Mouse (Mus musculus): Measurements from ENCODE around the gene Gm13277.
"Not testable (repeated sequence)": the region's sequence is repeated elsewhere in the genome, so short reads cannot be mapped to it uniquely, and the experiment has no call there.

DNA sequence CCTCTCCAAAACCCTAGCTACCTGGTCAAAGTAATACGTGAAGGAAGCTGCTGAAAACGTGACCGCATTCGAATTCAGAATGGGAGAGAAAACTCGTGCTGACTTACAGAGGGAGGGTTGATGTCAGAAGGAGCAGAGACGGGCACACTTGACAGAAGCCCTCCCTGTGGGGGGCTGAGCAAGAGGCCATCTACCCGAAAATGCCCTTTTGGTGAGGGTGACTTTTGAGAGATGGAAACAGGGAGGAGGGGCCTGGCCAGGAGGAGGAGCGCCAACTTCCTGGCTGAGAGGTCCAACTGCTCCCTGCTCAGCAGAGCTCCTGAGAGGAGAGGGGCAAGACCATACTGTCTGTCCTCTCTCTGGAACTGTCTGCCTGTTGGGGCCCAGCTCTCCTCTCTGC, 16.8 kb downstream of the Gm13277 start, which contains the start of gene Gm13288:
- not testable (repeated sequence) for TF ChIP-seq MAX (IDR thresholded peaks at IDR 0.05; ENCODE audit: low read length); ELF1 (IDR thresholded peaks at IDR 0.05; ENCODE audit: low read depth, low read length); NRF1 (IDR thresholded peaks at IDR 0.05; ENCODE audit: low read depth, low read length); CTCF (conservative IDR thresholded peaks at IDR 0.05 in 1 of 2, IDR thresholded peaks at IDR 0.05 in 1 of 2; ENCODE audit: low read depth in 2 of 2, low read length in 2 of 2); ETS1 (conservative IDR thresholded peaks at IDR 0.05; ENCODE audit: low read depth, low read length); ZMIZ1 (IDR thresholded peaks at IDR 0.05; ENCODE audit: low read depth, low read length); POLR2A (IDR thresholded peaks at IDR 0.05; ENCODE audit: low read depth, low read length); MXI1 (IDR thresholded peaks at IDR 0.05; ENCODE audit: low read depth, low read length); TBP (conservative IDR thresholded peaks at IDR 0.05; ENCODE audit: low read depth, low read length)

All from CH12.LX (cell line).